Mouse (Mus musculus) bone marrow macrophage, adult 2 months (primary cell): Measurements from ENCODE around the gene Tmem189.

Source experiments
- CTCF ChIP-seq: IDR thresholded peaks from 2 replicates; pipeline ENCODE4 v1.5.1; 2012; ENCODE audit warnings: low read depth, mild to moderate bottlenecking, low read length, moderate library complexity
- POLR2A ChIP-seq: IDR thresholded peaks from 2 replicates; pipeline ENCODE4 v1.6.1; 2012; ENCODE audit warnings: mild to moderate bottlenecking, low read depth, low read length, borderline replicate concordance

GRCm38 (mm10) chr2:167634865-167635512, 54.6 kb downstream of the Tmem189 start:
- no peak for TF ChIP-seq POLR2A
- TF ChIP-seq CTCF: no peak
